In the genomic region with DNA sequence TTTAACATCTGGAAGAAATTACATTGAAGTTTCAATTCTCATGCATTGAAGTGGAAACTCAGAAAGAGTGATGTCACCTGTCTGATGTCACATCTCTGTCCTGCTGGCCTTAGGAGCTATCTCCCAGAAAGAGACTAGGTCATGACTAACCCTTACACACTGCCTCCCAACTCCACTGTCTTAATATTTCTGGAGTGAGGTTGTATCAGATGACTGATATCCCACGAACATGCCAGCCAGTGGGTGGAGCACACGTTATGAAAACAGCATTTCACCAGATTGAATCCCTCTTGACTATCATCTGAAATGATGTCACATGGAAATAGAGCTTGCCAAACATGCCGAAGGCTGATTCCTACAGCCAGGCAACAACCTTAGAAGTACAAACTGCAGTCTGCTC, we compare ENCODE assay signal across 19 mouse cellular contexts. TPM values are rescaled to one million over a fixed set of nuclear protein-coding genes. Genes with fewer than 3 reads are reported as not detected.
A peak's percentile ranks its signal among the peaks of the same experiment; 100 is the strongest.
DNase-seq lines count a peak whose midpoint lies in the region; ATAC-seq lines count a peak whose summit lies in the region.
"Had no signal": no experiment of that assay in that cellular context is flagged by ENCODE, and none has a peak within 500 bp of the region (broad histone marks: within the 10 kb centered on the region; RNA-seq: fewer than 3 reads in every experiment).

No protein-coding gene starts in this region.

- no peak for ATAC-seq in embryonic facial prominence, embryonic 11.5 days (replicated peaks; ENCODE audit: insufficient number of reproducible peaks, low FRiP score, low TSS enrichment, low read depth)
- no peak for ATAC-seq in megakaryocyte-erythroid progenitor cell, adult 5-6 weeks (replicated peaks; ENCODE audit: low FRiP score, low TSS enrichment, poor library complexity, severe bottlenecking)
- ATAC-seq: activated CD4-positive, CD25-positive, alpha-beta regulatory T cell, adult 4 months; liver, embryonic 12.5 days; midbrain, embryonic 16.5 days had no signal

- no peaks in the 10 kb centered on the region for H3K9me3 ChIP-seq in embryonic facial prominence, embryonic 11.5 days (replicated peaks; ENCODE audit: control insufficient read depth, low read length)
- H3K9me3 ChIP-seq in embryonic facial prominence, embryonic 10.5 days, result no peaks in the 10 kb centered on the region
- no peaks in the 10 kb centered on the region for H3K9me3 ChIP-seq in limb, embryonic 10.5 days (replicated peaks)
- H3K9me3 ChIP-seq: embryonic facial prominence, embryonic 13.5 days; limb, embryonic 12.5 days; liver, embryonic 12.5 days; neural tube, embryonic 15.5 days; stomach, embryonic 15.5 days had no signal

- no peaks in the 10 kb centered on the region for H3K4me1 ChIP-seq in embryonic facial prominence, embryonic 11.5 days (ENCODE audit: control insufficient read depth, insufficient read depth, low read length)
- H3K4me1 ChIP-seq in embryonic facial prominence, embryonic 10.5 days, result no peaks in the 10 kb centered on the region
- H3K4me1 ChIP-seq in brown adipose tissue, adult 24 weeks (ENCODE audit: control insufficient read depth, insufficient read depth, insufficient read length, low read length), result peaks cover 10% of the 10 kb centered on the region; the same call in 1 of the 2 replicates
- no peaks in the 10 kb centered on the region for H3K4me1 ChIP-seq in limb, embryonic 10.5 days
- H3K4me1 ChIP-seq: embryonic facial prominence, embryonic 13.5 days; limb, embryonic 12.5 days; neural tube, embryonic 15.5 days had no signal

- WGBS in embryonic facial prominence, embryonic 11.5 days, result 62% methylated on average over 3 of the region's 3 CpGs
- 78% methylated on average over 3 of the region's 3 CpGs for WGBS in embryonic facial prominence, embryonic 10.5 days
- 83% methylated on average over 3 of the region's 3 CpGs for WGBS in limb, embryonic 10.5 days

- peaks cover 6% of the 10 kb centered on the region; the same call in 1 of the 2 replicates for H3K36me3 ChIP-seq in embryonic facial prominence, embryonic 11.5 days (replicated peaks; ENCODE audit: control insufficient read depth, insufficient read depth, low read depth, low read length)
- H3K36me3 ChIP-seq in embryonic facial prominence, embryonic 10.5 days (replicated peaks), result peaks cover 59% of the 10 kb centered on the region
- H3K36me3 ChIP-seq in limb, embryonic 10.5 days, result peaks cover 47% of the 10 kb centered on the region

- H3K9ac ChIP-seq in embryonic facial prominence, embryonic 11.5 days (replicated peaks; ENCODE audit: low read length), result no peak overlapping the region
- H3K9ac ChIP-seq: embryonic facial prominence, embryonic 13.5 days; limb, embryonic 12.5 days; liver, embryonic 12.5 days; neural tube, embryonic 15.5 days; stomach, embryonic 15.5 days had no signal

- no peaks in the 10 kb centered on the region for H3K27me3 ChIP-seq in embryonic facial prominence, embryonic 11.5 days (ENCODE audit: control insufficient read depth, insufficient read depth, low read length)
- H3K27me3 ChIP-seq in embryonic facial prominence, embryonic 10.5 days (replicated peaks; ENCODE audit: low read depth, poor library complexity, severe bottlenecking), result no peaks in the 10 kb centered on the region
- no peaks in the 10 kb centered on the region for H3K27me3 ChIP-seq in limb, embryonic 10.5 days (ENCODE audit: low read depth, poor library complexity, severe bottlenecking)
- H3K27me3 ChIP-seq: embryonic facial prominence, embryonic 13.5 days; limb, embryonic 12.5 days; liver, embryonic 12.5 days; neural tube, embryonic 15.5 days; stomach, embryonic 15.5 days had no signal

- H3K4me2 ChIP-seq in embryonic facial prominence, embryonic 11.5 days (ENCODE audit: low read depth, low read length), result no peak overlapping the region
- H3K4me2 ChIP-seq: embryonic facial prominence, embryonic 13.5 days; limb, embryonic 12.5 days; liver, embryonic 12.5 days; neural tube, embryonic 15.5 days; stomach, embryonic 15.5 days had no signal

- DNase-seq in embryonic facial prominence, embryonic 11.5 days (ENCODE audit: low spot score), result peak; percentile 18
- no peak for DNase-seq in embryonic facial prominence, embryonic 10.5 days (ENCODE audit: low spot score)
- peak; percentile 60 for DNase-seq in layer of hippocampus, adult 9-11 months
- DNase-seq in layer of hippocampus, postnatal 10 days (ENCODE audit: low spot score in 2 of 2), result no peak
- peak; percentile 40 for DNase-seq in MN1 (ENCODE audit: low spot score)
- no peak for DNase-seq in limb, embryonic 10.5 days (ENCODE audit: low spot score)
- DNase-seq: cerebellum, adult 18-20 months; kidney, adult 18-20 months; thymus, adult 2 months had no signal

- no peak overlapping the region for H3K27ac ChIP-seq in embryonic facial prominence, embryonic 11.5 days (replicated peaks; ENCODE audit: low read depth, low read length)
- H3K27ac ChIP-seq in embryonic facial prominence, embryonic 10.5 days (replicated peaks), result no peak overlapping the region
- H3K27ac ChIP-seq in brown adipose tissue, adult 24 weeks (replicated peaks; ENCODE audit: low read depth, low read length), result 0 out of 2 replicates have a peak overlapping the region, but pooled peaks have one; percentile 14
- no peak overlapping the region for H3K27ac ChIP-seq in limb, embryonic 10.5 days
- H3K27ac ChIP-seq: embryonic facial prominence, embryonic 13.5 days; kidney, postnatal 0 days; limb, embryonic 12.5 days; liver, embryonic 12.5 days; neural tube, embryonic 15.5 days; stomach, embryonic 15.5 days had no signal

- H3K4me3 ChIP-seq in embryonic facial prominence, embryonic 11.5 days (ENCODE audit: low read depth, low read length), result no peak overlapping the region
- no peak overlapping the region for H3K4me3 ChIP-seq in embryonic facial prominence, embryonic 10.5 days
- H3K4me3 ChIP-seq in brown adipose tissue, adult 24 weeks (ENCODE audit: insufficient read depth, low read depth, low read length), result no peak overlapping the region
- H3K4me3 ChIP-seq in limb, embryonic 10.5 days, result no peak overlapping the region
- H3K4me3 ChIP-seq: embryonic facial prominence, embryonic 13.5 days; limb, embryonic 12.5 days; liver, embryonic 12.5 days; neural tube, embryonic 15.5 days; stomach, embryonic 15.5 days had no signal

RNA-seq across cellular contexts. Expression of a gene that starts 7.4 kb away (rescaled TPM):
- polyA plus RNA-seq in embryonic facial prominence, embryonic 11.5 days (2014; fragmentation: Nextera tagmentation; extraction: Ambion mirVana), result 0.59 and 1.0 TPM in 2 replicates
- polyA plus RNA-seq in embryonic facial prominence, embryonic 10.5 days (2016; fragmentation: Nextera tagmentation; extraction: Ambion mirVana), result 0.55 and 0.76 TPM in 2 replicates
- total RNA-seq in layer of hippocampus, postnatal 10 days (2021), result 1 to 10 TPM; 1.3 to 1.6 TPM
- polyA plus RNA-seq in brown adipose tissue, adult 24 weeks (2012; ENCODE audit: insufficient read depth, insufficient read length, missing spikeins), result 1.6 and 1.7 TPM in 2 replicates
- not detected in 2 replicates for total RNA-seq in megakaryocyte-erythroid progenitor cell, adult 5-6 weeks (2014; fragmentation: Nextera tagmentation)
- not detected in 2 replicates for total RNA-seq in megakaryocyte-erythroid progenitor cell, adult 5-6 weeks (2017)
- 0.55 and 0.73 TPM in 2 replicates for polyA plus RNA-seq in limb, embryonic 10.5 days (2016; fragmentation: Nextera tagmentation; extraction: Ambion mirVana)

RNA-seq across cellular contexts. Expression of a gene that starts 22.7 kb away (rescaled TPM):
- 578 and 583 TPM in 2 replicates for polyA plus RNA-seq in embryonic facial prominence, embryonic 11.5 days (2014; fragmentation: Nextera tagmentation; extraction: Ambion mirVana)
- 585 and 615 TPM in 2 replicates for polyA plus RNA-seq in embryonic facial prominence, embryonic 10.5 days (2016; fragmentation: Nextera tagmentation; extraction: Ambion mirVana)
- 100 to 1,000 TPM; 535 to 594 TPM for total RNA-seq in layer of hippocampus, postnatal 10 days (2021)
- 241 and 245 TPM in 2 replicates for polyA plus RNA-seq in brown adipose tissue, adult 24 weeks (2012; ENCODE audit: insufficient read depth, insufficient read length, missing spikeins)
- 5.5 and 17.9 TPM in 2 replicates for total RNA-seq in megakaryocyte-erythroid progenitor cell, adult 5-6 weeks (2014; fragmentation: Nextera tagmentation)
- total RNA-seq in megakaryocyte-erythroid progenitor cell, adult 5-6 weeks (2017), result 5.7 and 6.8 TPM in 2 replicates
- polyA plus RNA-seq in limb, embryonic 10.5 days (2016; fragmentation: Nextera tagmentation; extraction: Ambion mirVana), result 543 and 621 TPM in 2 replicates

Comparison
In these comparisons a context has a peak if more than half of its experiments do, and no peak if none do; other contexts are left out.
1. DNase-seq: peak in embryonic facial prominence, embryonic 11.5 days (single experiment), layer of hippocampus, adult 9-11 months (single experiment) and MN1 (single experiment); none in embryonic facial prominence, embryonic 10.5 days (single experiment), layer of hippocampus, postnatal 10 days (0 of 2) and limb, embryonic 10.5 days (single experiment).